Mouse (Mus musculus): Measurements from ENCODE around the gene Tbc1d7.

The Tbc1d7 gene

DNA sequence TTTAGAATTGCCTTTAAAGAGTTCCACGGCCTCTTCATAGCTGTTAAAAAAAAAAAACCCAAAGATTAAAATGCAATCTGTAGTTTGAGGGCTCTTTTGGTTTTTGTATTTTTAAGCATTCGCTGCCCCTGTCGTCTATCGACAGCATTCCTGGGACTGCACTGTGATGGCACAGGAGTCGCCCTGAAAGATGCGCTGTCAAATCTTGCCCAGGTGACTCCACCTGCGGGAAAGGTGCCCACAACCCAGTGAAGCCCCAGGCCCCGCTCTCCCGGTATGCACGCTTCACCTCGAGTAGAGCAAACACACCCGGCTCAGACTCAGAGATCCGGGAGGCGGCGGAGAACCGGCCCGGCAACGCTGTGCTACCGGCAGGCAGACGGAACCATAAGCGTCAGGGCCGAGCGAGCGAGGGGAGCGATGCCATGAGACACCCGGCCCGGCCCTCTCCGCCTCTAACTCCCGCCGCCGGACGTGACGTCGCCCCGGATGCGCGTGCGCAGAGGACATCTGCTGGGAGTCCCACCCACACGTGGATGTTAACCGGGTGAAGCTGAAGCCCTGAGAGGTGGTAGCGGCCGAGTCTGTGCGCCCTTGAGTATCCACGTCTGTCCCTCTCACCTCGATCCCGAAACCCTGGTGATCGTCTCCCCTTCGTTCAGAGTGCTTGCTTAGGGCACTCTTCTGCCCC, at the start of gene Tbc1d7:
Gene Tbc1d7 (minus strand): TSS at position 482 of the 691 bp plus-strand sequence.
- peak; percentile 99 for DNase-seq

DNA sequence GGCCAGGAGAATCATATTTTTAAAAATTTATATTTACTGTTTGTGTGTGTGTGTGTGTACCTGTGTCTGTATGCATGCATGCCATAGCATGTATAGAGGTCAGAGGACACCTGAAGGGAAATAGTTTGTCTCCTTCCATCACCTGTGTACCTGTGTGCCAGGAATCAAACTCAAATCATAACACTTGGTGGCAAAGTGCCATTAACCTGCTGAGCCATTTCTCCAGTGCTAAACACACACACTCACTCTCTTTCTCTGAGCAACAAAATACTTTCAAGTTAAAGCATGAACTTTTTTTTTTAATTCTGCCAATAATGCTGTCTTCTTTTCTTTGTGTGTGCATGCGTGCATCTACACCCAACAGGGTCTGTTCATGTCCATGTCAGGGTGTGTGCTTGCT, 49.3 kb upstream of the Tbc1d7 start:
- DNase-seq = no peak

DNA sequence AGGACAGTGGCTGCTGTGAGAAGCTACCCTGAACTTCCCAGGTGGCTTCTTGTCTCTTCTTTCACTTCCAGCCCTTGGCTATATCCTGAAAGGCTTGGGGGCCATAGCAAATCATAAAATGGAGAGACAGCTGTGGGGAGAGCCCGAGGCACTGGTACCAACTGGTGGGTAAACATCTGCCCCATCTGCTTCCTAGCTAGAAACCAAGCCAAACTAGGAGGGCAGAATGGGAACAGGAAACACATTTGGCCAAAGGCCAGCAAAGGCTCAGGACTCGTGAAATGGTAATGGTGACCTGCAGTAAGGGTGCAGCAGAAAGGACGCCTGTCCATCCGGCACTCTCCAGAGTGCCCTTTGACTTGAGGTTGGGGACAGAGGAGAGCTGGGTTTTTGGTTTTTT, 47.5 kb upstream of the Tbc1d7 start:
- DNase-seq = no peak

DNA sequence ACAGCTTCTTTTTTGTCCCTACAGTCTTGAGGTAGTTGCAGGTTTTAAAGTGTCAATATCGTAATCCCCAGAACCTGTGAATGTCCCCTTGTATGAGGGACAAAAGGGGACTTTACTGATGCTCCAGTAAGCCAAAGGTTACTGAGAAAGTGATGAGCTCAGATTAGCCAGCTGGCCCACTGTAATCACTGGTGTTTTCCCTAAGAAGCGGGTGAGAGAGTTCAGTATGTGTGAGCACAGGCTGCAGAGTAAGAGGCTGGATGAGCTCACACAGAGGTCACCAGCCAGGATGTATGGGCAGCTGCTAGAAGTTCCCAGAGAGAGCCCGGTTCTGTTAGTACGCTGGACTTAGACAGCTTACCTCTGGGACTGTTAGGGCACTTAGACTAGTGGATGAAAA, 47.0 kb upstream of the Tbc1d7 start:
- DNase-seq = no peak

DNA sequence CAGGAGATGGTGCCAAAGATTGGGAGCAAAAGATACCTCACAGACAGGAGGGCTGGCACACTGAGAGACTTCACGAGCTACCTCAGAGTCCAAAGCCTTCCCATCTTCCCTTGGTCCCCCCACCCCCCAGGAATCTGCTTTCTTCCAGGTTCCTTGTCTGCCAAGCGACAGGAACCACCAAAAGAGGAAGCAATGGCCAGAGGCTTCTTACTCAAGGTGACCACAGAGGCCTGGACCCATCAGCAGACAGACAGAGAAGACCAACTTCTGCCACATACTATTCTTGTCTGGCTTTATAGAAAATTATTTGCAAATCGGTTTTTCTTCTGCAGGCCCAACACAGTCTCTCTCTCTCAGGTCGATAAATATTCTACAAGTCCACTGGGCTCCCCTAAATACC, 46.4 kb upstream of the Tbc1d7 start:
- no peak for DNase-seq

DNA sequence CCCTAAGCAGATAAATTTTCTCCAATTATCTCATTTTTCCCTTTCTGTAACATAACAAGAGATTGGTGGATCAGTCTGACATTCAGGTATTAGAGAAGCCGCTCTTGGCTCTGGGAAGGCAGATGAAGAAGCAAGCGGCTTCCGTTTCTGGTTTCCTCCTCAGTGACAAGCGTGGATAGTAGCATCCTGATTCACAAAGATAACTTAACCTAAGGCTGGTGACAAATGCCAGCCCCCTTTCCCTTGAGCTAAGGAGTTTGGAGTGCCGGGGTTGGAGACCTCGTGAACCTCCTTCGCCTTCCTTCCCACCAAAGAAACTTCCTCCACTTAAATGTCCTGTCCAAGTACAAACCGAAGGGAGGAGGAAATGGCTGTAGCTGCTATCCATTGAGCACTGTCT, 45.8 kb upstream of the Tbc1d7 start:
- DNase-seq = no peak

DNA sequence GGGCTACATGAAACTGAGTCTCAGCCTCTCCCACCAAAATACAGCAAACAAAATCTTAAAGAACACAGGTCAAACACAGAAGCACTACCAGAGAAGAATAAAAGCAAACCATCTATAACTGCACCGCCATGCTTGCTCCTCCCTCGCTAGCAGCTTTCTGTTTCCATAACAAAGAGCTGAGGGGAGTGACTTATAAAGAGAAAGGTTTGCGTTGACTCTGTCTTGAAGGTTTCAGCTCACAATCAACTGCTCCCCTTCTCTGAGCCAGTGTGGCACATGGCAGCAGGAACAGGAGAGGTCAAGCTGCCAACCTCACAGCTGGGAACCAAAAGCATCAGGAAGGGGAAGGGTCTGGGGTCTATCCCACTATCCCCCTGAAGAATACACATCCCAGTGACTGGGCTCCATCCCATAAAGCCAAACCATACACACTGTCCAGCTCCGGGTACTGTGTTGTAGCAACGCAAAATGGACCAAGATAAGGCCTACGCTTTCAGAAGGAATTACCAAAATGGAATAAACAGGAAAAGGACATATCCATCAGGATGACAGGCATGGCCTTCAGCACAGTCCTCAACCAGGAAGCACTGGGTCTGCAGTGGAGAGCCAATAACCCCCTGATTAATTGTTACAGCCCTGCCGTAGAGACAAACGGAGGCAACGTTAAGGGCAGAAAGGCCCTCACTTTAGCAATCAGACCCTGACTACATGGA, 44.8 kb upstream of the Tbc1d7 start:
- DNase-seq = no peak

DNA sequence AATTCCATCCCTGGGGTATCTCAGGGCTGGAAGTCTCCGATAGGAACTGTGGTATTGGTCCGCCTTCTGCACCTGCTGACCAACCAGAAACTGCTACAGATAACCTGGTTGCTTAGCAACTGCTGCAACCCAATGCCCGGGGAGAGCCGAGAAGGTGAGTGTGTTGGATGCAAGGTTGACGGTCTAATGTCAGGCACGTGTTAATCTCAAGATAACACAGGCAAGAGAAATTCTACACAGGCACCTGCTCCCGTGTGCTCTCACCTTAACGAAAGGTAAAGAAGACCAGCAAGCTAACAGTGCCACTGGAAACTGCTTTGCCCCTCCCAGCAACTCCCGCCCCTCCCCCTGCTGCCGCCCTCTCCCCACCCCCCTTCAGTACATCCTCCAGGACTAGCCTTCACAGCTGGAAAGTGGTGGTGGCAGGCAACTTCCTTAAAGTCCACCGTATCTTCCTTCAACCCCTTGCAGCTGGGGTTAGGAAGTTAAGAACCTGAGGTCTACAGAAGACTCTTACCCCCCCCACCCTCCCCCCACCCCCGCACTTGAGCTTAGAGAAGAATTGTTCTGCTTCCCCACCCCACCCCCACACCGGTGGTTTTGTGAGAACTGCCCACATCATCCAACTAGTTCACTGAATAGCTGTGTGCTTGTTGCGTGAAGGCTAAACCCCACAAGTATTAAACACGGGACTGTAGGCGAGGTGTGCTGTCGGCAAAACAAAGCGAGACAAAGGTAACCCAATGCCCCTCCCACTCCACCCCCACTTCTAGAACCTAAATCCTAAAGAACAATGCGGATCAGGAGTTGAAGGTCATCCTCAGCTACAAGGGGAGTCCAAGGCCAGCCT, 44.1 kb upstream of the Tbc1d7 start:
- DNase-seq = no peak

DNA sequence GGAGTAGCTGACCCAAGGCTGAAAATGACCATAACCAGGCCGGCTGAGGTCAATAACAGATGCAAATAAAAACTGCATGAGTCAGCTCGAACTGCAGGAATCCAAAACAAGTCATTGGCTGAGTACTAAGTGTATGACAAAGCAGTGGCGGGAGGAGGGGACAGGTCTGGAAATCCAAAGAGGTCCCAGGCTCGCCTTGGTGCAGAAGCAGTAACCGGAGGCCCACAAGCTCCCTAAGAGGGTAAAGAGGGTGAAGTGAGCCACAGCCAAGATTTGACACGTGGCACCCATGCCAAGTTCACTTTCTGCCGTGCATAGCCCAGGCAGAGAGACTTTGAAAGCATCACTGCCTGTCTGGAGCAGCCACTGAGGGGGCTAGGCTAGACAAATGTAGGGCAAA, 41.0 kb upstream of the Tbc1d7 start:
- DNase-seq = peak; percentile 37

DNA sequence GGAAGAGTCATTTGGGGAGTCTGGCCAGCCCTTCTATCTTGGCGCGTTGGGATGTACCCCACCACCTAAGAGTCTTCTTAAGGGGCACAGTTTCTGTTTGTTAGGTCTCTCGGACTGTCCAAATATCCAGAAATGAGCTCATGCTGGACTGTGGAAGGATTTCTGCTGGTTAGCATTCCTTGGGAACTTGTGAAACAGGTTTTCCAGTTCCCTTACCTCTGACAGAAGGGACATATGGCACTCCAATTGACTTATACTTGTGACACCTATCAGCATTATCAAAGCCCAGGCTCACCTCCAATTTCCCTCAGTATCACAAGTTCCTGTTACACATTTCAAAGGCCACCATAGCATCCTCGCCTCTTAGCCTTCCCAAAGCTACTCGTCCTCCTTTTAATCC, 39.7 kb upstream of the Tbc1d7 start:
- no peak for DNase-seq

DNA sequence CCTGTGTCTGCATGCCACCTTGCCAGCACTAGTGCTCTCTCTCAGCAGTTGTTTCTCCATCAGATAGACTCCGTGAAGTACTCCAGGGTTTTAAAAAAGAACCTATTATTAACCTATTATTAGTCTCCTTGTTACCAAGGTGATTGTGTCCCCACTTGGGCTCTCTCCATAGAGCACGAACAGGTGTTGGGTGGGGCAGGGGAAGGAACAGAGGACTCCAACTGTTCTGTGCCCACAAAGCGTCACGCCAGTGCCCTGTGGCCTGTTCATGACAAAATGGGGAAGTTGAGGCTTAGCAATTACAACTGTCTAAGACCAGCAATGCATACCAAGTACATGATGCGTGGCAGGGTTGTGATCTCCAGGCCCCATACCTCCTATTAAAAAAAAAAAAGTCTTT, 38.3 kb upstream of the Tbc1d7 start:
- no peak for DNase-seq

DNA sequence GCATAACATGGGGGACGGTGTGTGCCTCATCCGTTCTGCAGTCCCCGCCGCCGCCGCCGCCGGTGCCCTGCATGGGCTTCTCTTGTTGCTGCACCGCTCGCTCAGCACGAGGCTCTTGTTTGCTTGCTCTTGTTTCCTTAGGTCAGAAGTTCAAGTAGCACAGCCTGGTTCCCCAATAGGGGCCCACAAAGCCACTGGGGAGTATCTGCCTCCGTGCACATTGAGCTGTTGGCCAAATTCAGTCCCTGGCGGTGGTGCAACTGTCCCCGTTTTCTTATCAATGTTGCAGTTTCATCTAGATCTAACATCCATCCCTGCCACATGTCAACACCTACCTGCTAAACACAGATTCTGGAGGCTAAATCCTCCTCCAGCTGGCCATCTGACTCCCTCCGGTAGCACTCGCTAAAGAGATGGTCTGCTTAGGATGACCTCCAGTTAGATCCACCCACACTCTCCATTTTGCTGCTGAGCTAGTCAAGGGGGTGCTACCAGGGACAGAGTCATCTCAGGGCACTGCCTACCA, 37.7 kb upstream of the Tbc1d7 start:
- DNase-seq = peak; percentile 37

DNA sequence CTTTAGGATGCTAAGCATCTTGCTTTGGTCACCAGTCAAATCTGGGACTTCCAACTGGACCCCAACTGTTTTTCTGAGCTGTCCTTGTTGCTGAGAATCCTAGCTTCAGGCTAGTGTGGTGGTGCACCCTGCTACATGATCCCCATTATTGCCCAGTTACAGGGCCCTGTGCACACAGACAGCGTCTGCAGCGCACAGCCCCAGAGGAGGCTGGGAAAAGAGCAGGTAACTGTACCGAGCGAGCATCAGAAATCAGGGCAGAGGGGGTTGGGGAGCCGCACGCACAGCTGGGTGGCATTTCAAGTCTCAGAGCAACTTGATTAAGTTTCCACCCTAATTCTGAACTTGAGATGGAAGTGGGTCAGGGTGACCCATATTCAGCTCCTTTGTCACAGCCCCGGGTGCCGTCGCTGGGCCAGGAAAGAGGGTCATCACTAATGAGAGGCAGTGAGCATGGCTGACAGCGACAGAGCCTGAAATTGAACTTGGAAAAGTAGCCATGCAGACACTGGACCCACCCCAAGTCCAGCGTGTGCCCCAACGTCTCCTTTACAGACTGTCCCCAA, 34.9 kb upstream of the Tbc1d7 start:
- no peak for DNase-seq

DNA sequence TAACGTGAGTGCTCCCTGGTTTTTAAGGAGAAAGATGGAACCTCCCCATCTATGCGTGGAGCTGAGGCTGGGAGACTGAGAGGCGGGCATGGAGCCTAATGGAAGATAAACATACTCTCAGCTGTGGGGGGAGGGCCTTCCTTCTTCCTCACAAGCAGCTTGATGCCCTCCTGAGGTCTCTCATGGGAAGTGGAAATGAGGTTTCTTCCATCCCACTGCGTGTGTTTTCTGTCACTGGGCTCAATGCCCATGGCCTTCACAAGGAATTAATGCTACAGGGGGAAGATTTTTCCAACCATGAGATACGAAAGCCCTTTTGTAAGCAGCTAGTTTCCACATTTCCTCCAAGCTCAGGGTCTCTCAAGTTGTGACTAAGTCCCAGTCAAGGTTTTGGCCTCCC, 32.3 kb upstream of the Tbc1d7 start:
- DNase-seq = no peak

DNA sequence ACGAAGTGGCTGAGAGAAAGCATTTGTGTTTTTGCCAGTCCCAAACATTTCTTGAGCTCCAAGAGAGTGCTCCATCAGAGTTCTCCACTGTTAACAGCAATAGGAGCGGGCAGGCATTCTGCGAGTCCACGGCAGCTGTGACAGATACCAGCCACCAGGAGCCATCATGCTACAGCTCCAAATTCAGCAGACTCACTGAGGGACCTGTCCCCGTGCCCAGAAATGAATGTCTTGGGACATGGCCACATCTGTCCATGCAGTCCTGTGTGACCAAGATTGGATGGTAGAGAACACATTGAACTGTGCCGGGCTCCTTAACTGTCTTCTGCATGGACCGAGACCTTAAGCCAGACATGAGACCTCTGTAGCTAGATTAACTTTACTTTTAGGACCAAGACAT, 31.9 kb upstream of the Tbc1d7 start:
- no peak for DNase-seq

DNA sequence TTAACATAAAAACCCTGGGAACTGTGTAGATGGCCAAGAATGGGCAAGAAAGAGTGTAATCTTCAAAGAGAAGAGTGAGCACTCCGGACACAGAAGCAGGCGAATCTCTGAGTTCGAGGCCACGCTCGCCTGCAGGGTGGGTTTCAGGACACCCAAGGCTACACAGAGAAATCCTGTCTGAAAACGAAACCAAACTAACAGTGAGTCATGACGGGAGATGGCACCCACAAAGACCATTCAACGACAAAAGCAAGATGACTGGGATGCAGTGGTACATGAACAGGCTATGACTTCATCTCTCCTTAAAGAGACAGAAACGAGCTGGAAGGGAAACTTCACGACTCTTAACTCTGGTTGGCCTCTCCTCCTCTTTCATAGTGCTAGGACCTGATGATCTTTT, 31.1 kb upstream of the Tbc1d7 start:
- no peak for DNase-seq

DNA sequence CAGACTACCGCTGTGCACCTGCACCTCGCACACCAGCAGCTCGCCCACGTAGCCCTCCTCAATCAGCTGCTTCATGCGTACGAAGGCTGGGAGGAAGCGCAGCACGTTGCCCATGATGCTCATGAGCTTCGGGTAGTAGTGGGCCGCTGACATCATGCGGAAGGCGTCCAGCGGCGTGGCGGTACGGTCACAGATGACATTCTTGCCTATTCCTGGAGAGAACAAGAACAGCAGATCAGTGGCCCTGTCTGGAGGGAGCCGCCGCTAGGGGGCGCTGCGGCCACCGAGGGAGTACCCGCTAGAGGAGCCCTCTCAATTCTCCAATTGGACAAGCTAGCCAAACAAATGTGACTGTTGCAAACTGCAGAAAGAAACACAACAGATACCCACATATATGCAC, 29.7 kb upstream of the Tbc1d7 start:
- peak; percentile 59 for DNase-seq

DNA sequence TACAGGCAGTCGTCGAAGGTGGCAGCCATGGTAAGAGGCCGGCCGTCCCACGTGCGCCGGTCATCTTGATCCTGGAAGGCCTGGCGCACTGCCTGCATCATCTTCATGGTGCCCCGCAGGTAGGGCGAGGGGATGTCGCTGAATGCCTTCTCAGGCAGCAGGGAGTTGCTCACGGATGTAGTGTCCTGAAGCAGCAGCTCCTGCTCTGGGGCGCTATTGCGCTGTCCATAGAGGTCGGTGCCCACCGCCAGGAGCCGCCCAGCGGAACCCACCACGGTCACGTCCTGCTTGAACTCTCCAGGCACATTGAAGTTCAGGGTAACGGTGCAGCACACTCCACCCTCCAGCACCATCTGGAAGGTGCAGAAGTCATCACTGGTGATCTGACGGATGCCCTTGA, 29.2 kb upstream of the Tbc1d7 start:
- no peak for DNase-seq

DNA sequence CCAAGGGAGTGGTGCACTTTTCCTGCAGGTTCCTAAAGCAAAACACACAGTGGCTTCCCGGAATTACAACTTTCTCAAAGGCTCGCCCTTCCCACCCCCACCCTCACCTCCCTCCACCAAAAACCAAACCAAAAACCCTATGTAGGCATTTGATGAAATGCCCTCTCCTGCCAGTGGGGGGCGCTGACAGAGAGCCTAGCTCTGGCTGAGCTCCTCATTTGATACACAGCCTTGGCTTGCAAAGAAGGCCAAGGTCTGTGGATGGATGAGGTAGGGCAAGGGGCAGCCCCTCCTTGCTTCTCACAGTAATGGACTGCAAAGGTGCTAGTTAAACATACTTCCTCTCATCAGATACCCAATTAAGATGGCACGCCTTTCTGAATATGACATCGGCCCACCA, 28.4 kb upstream of the Tbc1d7 start:
- no peak for DNase-seq

DNA sequence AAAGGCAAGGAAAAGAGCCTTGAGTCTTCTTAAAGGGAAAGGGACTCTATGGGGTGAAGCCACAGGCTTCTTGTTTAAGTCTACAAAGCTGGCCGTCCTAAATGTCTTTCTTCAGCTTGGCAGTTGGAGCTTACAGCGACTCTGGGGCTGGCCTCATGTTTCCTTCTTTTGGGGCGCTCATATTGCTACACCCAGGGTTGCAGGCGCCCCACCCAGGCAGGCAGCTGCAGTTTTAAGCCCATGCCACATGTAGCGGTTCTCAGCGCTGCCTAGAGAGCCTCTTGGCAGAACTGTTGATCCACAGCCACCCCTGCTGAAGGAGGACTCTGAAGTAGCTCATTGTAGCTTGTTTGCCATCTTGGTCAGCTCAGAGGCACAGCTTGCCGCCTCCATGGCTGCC, 28.0 kb upstream of the Tbc1d7 start:
- no peak for DNase-seq

DNA sequence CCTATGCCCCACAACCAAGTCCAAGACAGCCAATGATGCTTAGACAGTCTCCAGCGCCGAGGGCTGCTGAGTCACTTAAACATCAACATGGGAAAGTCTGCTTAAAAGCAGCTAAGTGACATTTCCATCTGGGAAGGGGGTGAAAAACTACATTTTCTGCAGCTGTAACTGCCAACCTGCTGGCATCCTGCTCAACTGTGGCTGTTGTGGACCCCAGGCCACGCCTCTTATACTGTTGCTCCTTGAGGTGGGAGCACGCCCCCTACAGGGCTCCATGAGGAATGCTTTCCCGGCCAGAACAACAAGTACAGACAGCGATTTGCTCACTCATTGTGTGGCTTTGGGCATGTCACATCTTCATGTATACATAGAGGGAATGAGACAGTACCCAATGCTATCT, 25.9 kb upstream of the Tbc1d7 start:
- DNase-seq = no peak

DNA sequence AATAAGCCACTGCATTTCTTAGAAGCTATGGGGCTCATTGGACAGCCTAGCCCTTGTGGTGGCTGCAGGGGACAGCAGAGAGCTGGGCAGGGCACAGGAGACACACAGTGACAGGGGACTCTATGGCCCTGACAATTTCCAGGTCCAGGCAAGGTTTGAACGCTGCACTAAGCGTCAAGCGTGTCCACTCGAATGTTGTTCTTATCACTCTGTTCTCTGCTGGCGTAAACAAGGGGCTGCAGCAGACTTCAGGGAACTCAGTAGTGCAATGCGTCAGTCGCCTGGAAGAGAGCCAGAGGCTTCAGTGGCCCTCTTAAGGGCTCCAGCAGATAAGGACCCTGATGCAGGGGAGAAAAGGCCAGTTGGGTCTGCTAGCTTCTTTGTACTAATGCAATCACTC, 24.7 kb upstream of the Tbc1d7 start:
- DNase-seq = no peak

DNA sequence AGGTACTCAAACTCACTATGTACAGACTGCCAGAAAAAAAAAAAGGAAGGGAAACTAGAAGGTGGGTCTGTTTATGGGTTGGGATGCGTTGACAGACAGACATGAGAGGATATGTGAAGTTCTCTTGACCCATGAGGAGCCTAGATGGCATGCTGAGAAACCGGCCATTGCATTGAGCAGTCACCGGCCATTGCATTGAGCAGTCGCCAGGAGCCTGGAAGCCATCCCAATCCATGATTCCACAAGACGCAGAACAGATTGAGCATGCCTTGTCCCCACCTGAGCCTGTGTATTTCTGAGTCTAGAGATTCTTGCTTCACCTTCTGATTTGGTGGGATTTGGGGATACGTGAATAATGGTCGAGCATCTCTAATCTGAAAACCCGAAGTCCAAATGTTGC, 22.6 kb upstream of the Tbc1d7 start:
- no peak for DNase-seq

Data from cerebellum, adult 8-10 months (tissue).